Mouse (Mus musculus) thymus, adult 2 months (tissue): ENCODE measurements around the gene Cdh23. TPM values are rescaled to one million over a fixed set of nuclear protein-coding genes. Genes with fewer than 3 reads are reported as not detected.

Source experiments
- DNase-seq: peaks from one replicate; pipeline ENCODE4 v3.0.0; 2021
- H3K27ac ChIP-seq: fragments of 200-500 bp; 2 replicates; pipeline ENCODE4 v1.5.1; 2012; ENCODE audit warnings: low read length, control low read depth; ENCODE audit not compliant: control insufficient read depth, insufficient read depth
- H3K27me3 ChIP-seq: fragments of 200-500 bp; 2 replicates; pipeline ENCODE4 v1.6.1; 2012; ENCODE audit warnings: mild to moderate bottlenecking, low read length, moderate library complexity, mixed read lengths; ENCODE audit not compliant: control insufficient read depth, insufficient read depth
- H3K36me3 ChIP-seq: fragments of 200-500 bp; 2 replicates; pipeline ENCODE4 v1.6.1; 2012; ENCODE audit warnings: mild to moderate bottlenecking, low read length, moderate library complexity; ENCODE audit not compliant: control insufficient read depth, insufficient read depth
- H3K4me1 ChIP-seq: fragments of 200-500 bp; replicated peaks from 2 replicates; pipeline ENCODE4 v1.6.1; 2012; ENCODE audit warnings: low read length; ENCODE audit not compliant: control insufficient read depth, insufficient read depth
- H3K4me3 ChIP-seq: fragments of 200-500 bp; 2 replicates; pipeline ENCODE4 v1.5.1; 2012; ENCODE audit warnings: mild to moderate bottlenecking, low read length, control low read depth, moderate library complexity; ENCODE audit not compliant: control insufficient read depth, insufficient read depth
- CTCF ChIP-seq: fragments of 200-500 bp; IDR thresholded peaks from 2 replicates; pipeline ENCODE4 v1.5.1; 2012; ENCODE audit warnings: mild to moderate bottlenecking, control low read depth, low read length, moderate library complexity, borderline replicate concordance; ENCODE audit not compliant: control insufficient read depth, poor library complexity, insufficient read depth; ENCODE audit errors: extremely low read depth
- POLR2A ChIP-seq: fragments of 200-500 bp; IDR thresholded peaks from 2 replicates; pipeline ENCODE4 v1.6.1; 2012; ENCODE audit warnings: mild to moderate bottlenecking, low read length, control low read depth, moderate library complexity; ENCODE audit not compliant: control insufficient read depth, poor library complexity, insufficient read depth; ENCODE audit errors: extremely low read depth
- WGBS: fragments of 180-500 bp; shearing (Covaris S2); methylation state at CpG from one replicate; pipeline ENCODE4 v1.1.7; 2018; 5-methylcytosine and 5-hydroxymethylcytosine counted together
- polyA plus RNA-seq: library from polyadenylated mRNA; depleted of rRNA; stranded (reverse); fragments of >200 nt; gene quantifications from 2 replicates; pipeline ENCODE4 v1.2.3, GENCODE M21; 2012

Gene Cdh23
- polyA plus RNA-seq, 1 experiment, result 3.5 TPM

DNA sequence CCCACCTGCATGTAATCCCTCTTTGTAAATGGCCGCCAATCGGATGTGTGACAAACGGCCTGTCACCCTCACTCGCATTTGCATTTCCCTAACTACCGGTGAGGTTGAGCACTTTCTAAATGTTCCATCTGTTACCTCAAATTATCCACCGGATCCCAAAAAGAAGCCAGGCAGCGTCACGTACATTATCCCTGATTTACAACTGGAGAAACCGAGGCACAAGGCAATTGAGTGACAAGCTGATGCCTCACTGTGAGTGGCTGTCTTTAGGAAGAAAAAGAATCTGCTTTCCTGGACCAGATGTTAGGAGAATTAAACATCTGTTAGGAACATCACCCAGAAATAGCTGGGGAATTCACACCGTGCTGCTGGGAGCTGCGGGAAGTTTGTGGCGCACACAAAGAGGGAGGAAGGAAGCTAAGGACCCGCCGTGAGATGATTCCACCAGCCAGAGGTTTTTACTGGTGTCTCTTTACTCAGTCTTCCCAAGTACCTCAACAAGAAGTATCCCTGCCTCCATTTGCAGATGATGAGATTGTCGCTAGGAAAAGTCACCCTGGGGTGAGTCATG is 36.8 kb downstream of the Cdh23 start:
- H3K4me1 ChIP-seq, result no peaks in the 10 kb centered on the region

DNA sequence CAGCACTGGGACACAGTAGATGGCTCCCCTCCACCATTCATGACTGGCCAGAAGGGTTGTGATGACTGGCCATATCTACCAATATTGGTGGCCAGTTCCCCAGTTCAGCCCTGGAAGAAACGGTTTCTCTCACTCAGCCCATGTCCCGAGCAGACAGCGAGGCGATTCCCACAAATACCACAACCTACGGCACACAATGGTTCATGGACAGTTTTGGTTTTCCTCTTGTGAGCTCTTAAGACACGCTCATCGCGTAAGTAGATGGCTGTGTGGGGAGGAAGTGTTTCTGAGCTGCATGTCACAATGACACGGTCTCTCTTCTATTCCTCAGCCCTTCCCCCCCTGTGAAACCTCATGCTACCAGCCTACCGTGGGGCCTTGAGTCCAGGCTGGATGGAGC is 38.1 kb downstream of the Cdh23 start:
- Histone ChIP-seq H3K4me3 (no peak overlapping the region), H3K27me3 (no peaks in the 10 kb centered on the region), H3K27ac (no peak overlapping the region), H3K4me1 (no peaks in the 10 kb centered on the region), H3K36me3 (no peaks in the 10 kb centered on the region)
- DNase-seq, result no peak
- WGBS, result 9% methylated on average over 10 of the region's 10 CpGs
- TF ChIP-seq POLR2A (no peak), CTCF (no peak)

More for the DNA sequence above, 36.8 kb downstream of the Cdh23 start:
- H3K27ac ChIP-seq, result no peak overlapping the region
- H3K36me3 ChIP-seq, result no peaks in the 10 kb centered on the region
- no peak overlapping the region for H3K4me3 ChIP-seq
- no peak for DNase-seq
- TF ChIP-seq POLR2A (no peak), CTCF (no peak)
- no peaks in the 10 kb centered on the region for H3K27me3 ChIP-seq
- 93% methylated on average over 15 of the region's 15 CpGs for WGBS

DNA sequence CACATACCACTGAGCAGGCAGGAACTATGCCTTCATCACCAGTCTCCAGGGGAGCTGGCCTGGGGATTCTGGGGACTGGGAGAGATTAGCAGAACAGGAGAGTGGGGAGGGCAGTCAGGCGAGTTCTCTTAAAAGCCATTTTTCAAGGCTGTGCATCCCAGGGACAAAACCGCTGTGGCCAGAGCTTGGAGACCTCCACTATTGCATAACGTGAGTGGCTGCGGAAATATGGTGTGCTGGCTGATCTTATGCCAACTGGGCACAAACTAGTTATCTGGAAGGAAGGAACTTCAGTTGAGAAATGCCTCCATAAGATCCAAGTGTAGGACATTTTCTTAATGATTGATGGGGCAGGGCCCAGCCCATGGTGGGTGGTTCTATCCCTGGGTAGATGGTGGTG is 42.6 kb downstream of the Cdh23 start:
- no peaks in the 10 kb centered on the region for H3K4me1 ChIP-seq
- no peaks in the 10 kb centered on the region for H3K27me3 ChIP-seq
- no peak overlapping the region for H3K27ac ChIP-seq
- H3K4me3 ChIP-seq, result no peak overlapping the region
- WGBS, result 97% methylated on average over 4 of the region's 4 CpGs
- DNase-seq, result no peak
- H3K36me3 ChIP-seq, result no peaks in the 10 kb centered on the region
- TF ChIP-seq POLR2A (no peak), CTCF (no peak)

DNA sequence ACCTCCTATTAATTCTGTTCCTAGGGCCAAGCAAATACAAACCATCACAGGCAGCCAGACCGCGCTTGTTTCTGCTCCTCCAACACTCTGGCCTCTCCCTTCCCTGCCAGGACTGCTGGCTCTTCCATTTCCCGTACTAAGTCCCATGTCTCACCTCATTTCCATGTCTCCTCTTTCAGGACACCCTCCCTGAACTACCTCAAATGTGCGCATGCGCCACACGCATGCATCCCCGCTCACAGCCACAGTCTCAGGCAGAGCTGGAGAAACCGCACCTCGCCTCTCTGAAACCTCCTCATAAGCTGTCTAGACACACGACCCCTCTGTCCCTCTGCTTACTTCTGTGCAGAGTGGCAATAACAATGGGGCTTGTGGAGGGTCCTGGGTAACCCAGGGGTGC is 43.2 kb downstream of the Cdh23 start:
- no peak for DNase-seq
- TF ChIP-seq POLR2A (no peak), CTCF (no peak)
- Histone ChIP-seq H3K4me1 (no peaks in the 10 kb centered on the region), H3K27me3 (no peaks in the 10 kb centered on the region), H3K27ac (no peak overlapping the region), H3K36me3 (no peaks in the 10 kb centered on the region), H3K4me3 (no peak overlapping the region)
- 95% methylated on average over 10 of the region's 10 CpGs for WGBS

DNA sequence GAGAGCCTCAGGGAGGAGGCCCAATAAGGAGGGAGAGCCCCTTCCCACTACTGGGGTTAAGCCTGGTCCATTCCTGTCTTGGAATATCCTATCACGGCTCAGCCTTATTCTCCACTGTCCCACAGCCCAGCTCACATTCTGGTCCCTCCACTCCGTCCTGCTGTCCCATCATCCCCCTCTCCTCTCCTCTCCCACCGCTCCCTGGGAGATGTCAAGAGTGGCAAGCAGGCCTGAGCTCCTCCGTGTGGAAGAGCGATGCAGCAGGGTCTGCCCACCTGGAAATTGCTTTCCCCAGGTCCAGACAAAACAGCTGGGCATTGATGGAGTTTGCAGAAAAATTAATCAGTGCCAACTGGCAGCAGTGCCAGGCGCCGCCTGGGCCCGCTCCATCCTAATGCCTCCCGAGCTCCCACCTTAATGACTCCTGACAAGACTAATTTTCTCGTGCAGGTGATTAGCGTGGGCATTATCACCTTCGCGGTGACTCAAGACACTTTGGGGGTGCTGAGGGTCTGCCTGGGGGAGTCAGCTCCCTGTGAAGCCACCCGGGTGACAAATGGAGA is 52.1 kb downstream of the Cdh23 start:
- no peak for DNase-seq
- Histone ChIP-seq H3K4me3 (no peak overlapping the region), H3K4me1 (no peaks in the 10 kb centered on the region), H3K27me3 (no peaks in the 10 kb centered on the region), H3K27ac (no peak overlapping the region), H3K36me3 (no peaks in the 10 kb centered on the region)
- 92% methylated on average over 14 of the region's 14 CpGs for WGBS
- no peak for TF ChIP-seq CTCF

DNA sequence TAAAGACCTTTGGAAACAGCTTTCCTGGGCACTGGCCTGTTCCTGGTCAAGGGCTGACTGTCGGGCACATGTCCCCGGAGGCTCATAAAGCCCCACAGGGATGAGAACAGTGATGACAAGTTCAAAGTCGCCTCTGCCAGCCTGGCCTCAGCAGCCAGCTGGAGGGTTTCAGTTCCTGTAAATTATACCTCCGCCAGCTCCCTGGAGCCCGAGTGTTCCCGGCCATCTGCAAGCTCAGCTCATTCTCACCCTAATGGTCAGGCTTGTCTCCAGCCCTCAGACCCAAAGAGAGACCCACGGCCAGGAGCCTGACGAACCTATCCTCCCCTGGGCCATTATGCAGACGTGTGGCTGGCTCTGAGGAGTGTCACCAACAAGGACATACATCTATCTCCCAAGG is 57.0 kb downstream of the Cdh23 start:
- Histone ChIP-seq H3K36me3 (no peaks in the 10 kb centered on the region), H3K4me3 (no peak overlapping the region), H3K27me3 (no peaks in the 10 kb centered on the region), H3K4me1 (no peaks in the 10 kb centered on the region), H3K27ac (no peak overlapping the region)
- TF ChIP-seq POLR2A (no peak), CTCF (no peak)
- WGBS, result 71% methylated on average over 9 of the region's 9 CpGs
- no peak for DNase-seq

DNA sequence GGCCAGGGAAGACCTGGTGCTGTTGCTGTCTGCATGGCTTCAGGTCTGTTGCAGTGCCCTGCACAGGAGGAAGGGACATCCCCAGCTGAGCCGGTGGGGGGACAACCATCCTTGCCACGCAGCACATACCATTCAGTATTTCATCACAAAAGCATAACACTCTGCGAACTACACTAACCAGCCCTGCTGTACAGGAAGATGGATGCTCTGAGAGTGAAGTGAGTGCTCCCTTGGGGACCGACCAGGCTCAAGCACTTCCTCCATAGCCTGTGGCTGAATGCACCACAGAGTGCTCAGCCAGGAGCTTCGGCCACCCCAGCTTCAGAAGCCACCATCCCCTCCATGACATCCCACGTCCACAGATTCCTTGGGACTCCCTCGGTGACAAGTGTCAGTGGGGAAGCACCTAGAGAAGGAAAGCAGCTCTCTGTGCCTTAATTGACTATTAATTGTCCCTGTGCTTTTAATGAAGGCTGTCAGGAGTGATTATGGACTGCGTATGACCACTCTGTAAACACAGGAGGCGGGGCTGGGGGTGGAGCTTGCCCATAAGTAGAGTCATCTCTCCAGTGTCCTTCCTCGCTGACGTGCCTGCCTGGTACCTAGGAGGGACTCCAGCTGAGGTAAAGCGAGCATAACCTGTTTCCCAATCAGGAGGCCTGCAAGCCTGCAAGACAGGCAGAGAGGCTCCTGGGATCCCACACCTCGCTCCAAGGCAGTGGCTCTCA is 60.6 kb downstream of the Cdh23 start:
- H3K27ac ChIP-seq, result no peak overlapping the region
- no peaks in the 10 kb centered on the region for H3K27me3 ChIP-seq
- no peak overlapping the region for H3K4me3 ChIP-seq
- 70% methylated on average over 13 of the region's 13 CpGs for WGBS
- TF ChIP-seq POLR2A (no peak), CTCF (no peak)
- no peaks in the 10 kb centered on the region for H3K36me3 ChIP-seq
- no peaks in the 10 kb centered on the region for H3K4me1 ChIP-seq
- DNase-seq, result no peak
